Mouse (Mus musculus) liver, embryonic 11.5 days (tissue): ENCODE measurements around the gene Pcsk4. TPM values are rescaled to one million over a fixed set of nuclear protein-coding genes. Genes with fewer than 3 reads are reported as not detected.
A peak's percentile ranks its signal among the peaks of the same experiment; 100 is the strongest.

Experiments used
- ATAC-seq: fragments of 200-750 bp; cut with Nextera tagmentation; replicated peaks from 2 replicates; pipeline ENCODE4 v1.8.0; 2017; ENCODE audit warnings: moderate number of reproducible peaks, mild to moderate bottlenecking, moderate TSS enrichment, moderate library complexity; ENCODE audit not compliant: low FRiP score
- DNase-seq: peaks from one replicate; pipeline ENCODE4 v3.0.0-alpha.2; 2017; ENCODE audit warnings: low spot score
- H3K27ac ChIP-seq: fragments of 300-500 bp; sonication (generic); 2 replicates; pipeline ENCODE4 v1.5.1; 2014; ENCODE audit warnings: mild to moderate bottlenecking, low read depth, low read length, control low read depth
- H3K27me3 ChIP-seq: fragments of 300-500 bp; sonication (generic); replicated peaks from 2 replicates; pipeline ENCODE4 v1.6.1; 2014; ENCODE audit warnings: low read length, mixed read lengths; ENCODE audit not compliant: control insufficient read depth, insufficient read depth
- H3K36me3 ChIP-seq: fragments of 300-500 bp; sonication (generic); 2 replicates; pipeline ENCODE4 v1.6.1; 2014; ENCODE audit warnings: mild to moderate bottlenecking, low read length, moderate library complexity, mixed read lengths; ENCODE audit not compliant: control insufficient read depth, insufficient read depth
- H3K4me1 ChIP-seq: fragments of 300-500 bp; sonication (generic); replicated peaks from 2 replicates; pipeline ENCODE4 v1.6.1; 2014; ENCODE audit warnings: low read length, mixed read lengths; ENCODE audit not compliant: control insufficient read depth, insufficient read depth
- H3K4me2 ChIP-seq: fragments of 300-500 bp; sonication (generic); 2 replicates; pipeline ENCODE4 v1.6.1; 2014; ENCODE audit warnings: mild to moderate bottlenecking, control low read depth, moderate library complexity
- H3K4me3 ChIP-seq: fragments of 300-500 bp; sonication (generic); 2 replicates; pipeline ENCODE4 v1.5.1; 2014; ENCODE audit warnings: low read depth, low read length, control low read depth
- H3K9ac ChIP-seq: fragments of 300-500 bp; sonication (generic); 2 replicates; pipeline ENCODE4 v1.6.1; 2014; ENCODE audit warnings: low read depth, low read length, control low read depth
- H3K9me3 ChIP-seq: fragments of 300-500 bp; sonication (generic); 2 replicates; pipeline ENCODE4 v1.6.1; 2016; ENCODE audit warnings: low read length, inconsistent platforms, mixed read lengths; ENCODE audit not compliant: control insufficient read depth
- WGBS: fragments of 180-500 bp; shearing (Covaris S2); extraction: QIAGEN DNeasy Blood & Tissue Kit; methylation state at CpG from one replicate; pipeline ENCODE4 v1.1.7; 2014; 5-methylcytosine and 5-hydroxymethylcytosine counted together
- polyA plus RNA-seq: library from polyadenylated mRNA; unstranded; fragments of >200 nt; fragmentation: Nextera tagmentation; extraction: Ambion mirVana; gene quantifications from 2 replicates; pipeline ENCODE4 v1.2.1, GENCODE M21; 2014

The Pcsk4 gene
- polyA plus RNA-seq, 1 experiment from 2014 or later = 12.8 TPM

- peak overlapping the region; percentile 72 for H3K4me3 ChIP-seq
- H3K9me3 ChIP-seq = no peaks in the 10 kb centered on the region
- DNase-seq (no peak), ATAC-seq (peak; percentile 70)
- 27% methylated on average over 10 of the region's 10 CpGs for WGBS
- H3K27me3 ChIP-seq = peaks cover 4% of the 10 kb centered on the region
- H3K9ac ChIP-seq = peak overlapping the region; percentile 81
- peaks cover 43% of the 10 kb centered on the region for H3K4me1 ChIP-seq
- H3K4me2 ChIP-seq = peak overlapping the region; percentile 99
- H3K36me3 ChIP-seq = peaks cover 15% of the 10 kb centered on the region; the same call in 1 of the 2 replicates
- peak overlapping the region; percentile 95 for H3K27ac ChIP-seq
These were observed 2.6 kb upstream of the Pcsk4 start for GRCm38 (mm10) chr10:80331636-80332524.

- H3K27ac ChIP-seq = peak overlapping the region; percentile 95
- H3K9ac ChIP-seq = peak overlapping the region; percentile 81
- H3K36me3 ChIP-seq = peaks cover 12% of the 10 kb centered on the region; the same call in 1 of the 2 replicates
- DNase-seq (no peak), ATAC-seq (no peak)
- peaks cover 43% of the 10 kb centered on the region for H3K4me1 ChIP-seq
- H3K9me3 ChIP-seq = no peaks in the 10 kb centered on the region
- H3K4me3 ChIP-seq = peak overlapping the region; percentile 72
- peak overlapping the region; percentile 99 for H3K4me2 ChIP-seq
- H3K27me3 ChIP-seq = peaks cover under 1% of the 10 kb centered on the region
- WGBS = 75% methylated on average over 2 of the region's 2 CpGs
These were observed 1.6 kb upstream of the Pcsk4 start for GRCm38 (mm10) chr10:80330888-80331287.

- Histone ChIP-seq H3K4me3 (peak overlapping the region; percentile 72), H3K4me2 (peak overlapping the region; percentile 99), H3K27ac (peak overlapping the region; percentile 95), H3K4me1 (peaks cover 46% of the 10 kb centered on the region), H3K36me3 (0 out of 2 replicates have a peak, but pooled peaks cover 7% of the 10 kb centered on the region), H3K9me3 (no peaks in the 10 kb centered on the region), H3K27me3 (no peaks in the 10 kb centered on the region; the same call in none of the 2 replicates), H3K9ac (peak overlapping the region; percentile 81)
- DNase-seq (no peak), ATAC-seq (no peak)
- WGBS = 1% methylated on average over 40 of the region's 41 CpGs
These were observed 786 bp upstream of the Pcsk4 start for GRCm38 (mm10) chr10:80330084-80330483.

GRCm38 (mm10) chr10:80325045-80325444 is 4.3 kb downstream of the Pcsk4 start:
- Histone ChIP-seq H3K4me3 (no peak overlapping the region), H3K9ac (no peak overlapping the region), H3K27ac (no peak overlapping the region), H3K9me3 (no peaks in the 10 kb centered on the region), H3K27me3 (no peaks in the 10 kb centered on the region), H3K4me1 (peaks cover 37% of the 10 kb centered on the region), H3K36me3 (no peaks in the 10 kb centered on the region), H3K4me2 (peak overlapping the region; percentile 23)
- ATAC-seq (no peak), DNase-seq (no peak)
- 75% methylated on average over 21 of the region's 21 CpGs for WGBS

- peaks cover 42% of the 10 kb centered on the region for H3K4me1 ChIP-seq
- WGBS = 75% methylated on average over 17 of the region's 17 CpGs
- H3K9ac ChIP-seq = peak overlapping the region; percentile 85
These were observed 4.9 kb downstream of the Pcsk4 start for GRCm38 (mm10) chr10:80324120-80325037.

GRCm38 (mm10) chr10:80323261-80324119 is 5.8 kb downstream of the Pcsk4 start:
- Histone ChIP-seq H3K4me2 (peak overlapping the region; percentile 99), H3K9me3 (no peaks in the 10 kb centered on the region), H3K36me3 (0 out of 2 replicates have a peak, but pooled peaks cover 3% of the 10 kb centered on the region), H3K4me1 (peaks cover 41% of the 10 kb centered on the region), H3K4me3 (peak overlapping the region; percentile 75), H3K27ac (peak overlapping the region; percentile 88), H3K27me3 (no peaks in the 10 kb centered on the region), H3K9ac (peak overlapping the region; percentile 85)
- peak; percentile 69 for ATAC-seq
- 2% methylated on average over 43 of the region's 46 CpGs for WGBS
- peak; percentile 81 for DNase-seq

More at GRCm38 (mm10) chr10:80324120-80325037, 4.9 kb downstream of the Pcsk4 start:
- ATAC-seq = no peak
- peak overlapping the region; percentile 75 for H3K4me3 ChIP-seq
- H3K36me3 ChIP-seq = no peaks in the 10 kb centered on the region
- peak overlapping the region; percentile 99 for H3K4me2 ChIP-seq
- H3K27ac ChIP-seq = peak overlapping the region; percentile 88
- no peaks in the 10 kb centered on the region for H3K9me3 ChIP-seq
- H3K27me3 ChIP-seq = no peaks in the 10 kb centered on the region
- DNase-seq = no peak

- Histone ChIP-seq H3K4me3 (peak overlapping the region; percentile 75), H3K9ac (peak overlapping the region; percentile 85), H3K27ac (peak overlapping the region; percentile 88), H3K4me2 (peak overlapping the region; percentile 99), H3K9me3 (no peaks in the 10 kb centered on the region), H3K36me3 (peaks cover 6% of the 10 kb centered on the region; the same call in 1 of the 2 replicates), H3K4me1 (peaks cover 41% of the 10 kb centered on the region), H3K27me3 (0 out of 2 replicates have a peak, but pooled peaks cover under 1% of the 10 kb centered on the region)
- peak; percentile 16 for ATAC-seq
- WGBS = 3% methylated on average over 28 of the region's 28 CpGs
- DNase-seq = no peak
These were observed 6.5 kb downstream of the Pcsk4 start for GRCm38 (mm10) chr10:80322811-80323211.
